Mouse (Mus musculus) midbrain, embryonic 11.5 days (tissue): Measurements from ENCODE around the gene Olfr288. TPM values are rescaled to one million over a fixed set of nuclear protein-coding genes. Genes with fewer than 3 reads are reported as not detected.
A peak's percentile ranks its signal among the peaks of the same experiment; 100 is the strongest.

Experiments
- ATAC-seq: fragments of 200-750 bp; cut with Nextera tagmentation; 2 replicates; pipeline ENCODE4 v1.8.0; 2017; ENCODE audit warnings: moderate TSS enrichment, moderate library complexity; ENCODE audit not compliant: low FRiP score
- DNase-seq: peaks from one replicate; pipeline ENCODE4 v3.0.0; 2015; ENCODE audit warnings: low spot score; ENCODE audit errors: missing footprints
- H3K27ac ChIP-seq: fragments of 300-500 bp; sonication (generic); 2 replicates; pipeline ENCODE4 v1.5.1; 2014; ENCODE audit warnings: low read depth, low read length
- H3K27me3 ChIP-seq: fragments of 300-500 bp; sonication (generic); 2 replicates; pipeline ENCODE4 v1.6.1; 2014; ENCODE audit warnings: mild to moderate bottlenecking, low read length, moderate library complexity, mixed read lengths; ENCODE audit not compliant: control insufficient read depth, insufficient read depth
- H3K36me3 ChIP-seq: fragments of 300-500 bp; sonication (generic); 2 replicates; pipeline ENCODE4 v1.6.1; 2014; ENCODE audit warnings: mild to moderate bottlenecking, low read length, moderate library complexity, mixed read lengths; ENCODE audit not compliant: control insufficient read depth, insufficient read depth
- H3K4me1 ChIP-seq: fragments of 300-500 bp; sonication (generic); 2 replicates; pipeline ENCODE4 v1.6.1; 2014; ENCODE audit warnings: low read length; ENCODE audit not compliant: control insufficient read depth, insufficient read depth
- H3K4me2 ChIP-seq: fragments of 300-500 bp; sonication (generic); 2 replicates; pipeline ENCODE4 v1.6.1; 2014; ENCODE audit warnings: mild to moderate bottlenecking, moderate library complexity
- H3K4me3 ChIP-seq: fragments of 300-500 bp; sonication (generic); 2 replicates; pipeline ENCODE4 v1.5.1; 2014; ENCODE audit warnings: low read depth, low read length
- H3K9ac ChIP-seq: fragments of 300-500 bp; sonication (generic); 2 replicates; pipeline ENCODE4 v1.6.1; 2014; ENCODE audit warnings: low read length
- H3K9me3 ChIP-seq: fragments of 300-500 bp; sonication (generic); 2 replicates; pipeline ENCODE4 v1.6.1; 2016; ENCODE audit warnings: low read length; ENCODE audit not compliant: control insufficient read depth
- WGBS: fragments of 180-500 bp; shearing (Covaris S2); extraction: QIAGEN DNeasy Blood & Tissue Kit; methylation state at CpG from one replicate; pipeline ENCODE4 v1.1.7; 2014; 5-methylcytosine and 5-hydroxymethylcytosine counted together
- polyA plus RNA-seq: library from polyadenylated mRNA; unstranded; fragments of >200 nt; fragmentation: Nextera tagmentation; extraction: Ambion mirVana; gene quantifications from 2 replicates; pipeline ENCODE4 v1.2.1, GENCODE M21; 2014

The Olfr288 gene
- polyA plus RNA-seq, 1 experiment from 2014 or later: not detected

GRCm38 (mm10) chr15:98170365-98170764, 25.0 kb downstream of the Olfr288 start:
- DNase-seq: no peak
- Histone ChIP-seq H3K4me2 (peak overlapping the region; percentile 19; the same call in 1 of the 2 replicates), H3K27ac (no peak overlapping the region), H3K4me3 (no peak overlapping the region), H3K9ac (no peak overlapping the region), H3K9me3 (no peaks in the 10 kb centered on the region), H3K4me1 (peaks cover 5% of the 10 kb centered on the region), H3K27me3 (peaks cover 29% of the 10 kb centered on the region), H3K36me3 (no peaks in the 10 kb centered on the region)
- 49% methylated on average over 7 of the region's 7 CpGs for WGBS
- ATAC-seq: no peak

GRCm38 (mm10) chr15:98168622-98169004, 26.7 kb downstream of the Olfr288 start:
- Histone ChIP-seq H3K4me2 (peak overlapping the region; percentile 63), H3K9me3 (no peaks in the 10 kb centered on the region), H3K27me3 (peaks cover 29% of the 10 kb centered on the region), H3K9ac (peak overlapping the region; percentile 2; the same call in 1 of the 2 replicates), H3K36me3 (no peaks in the 10 kb centered on the region), H3K4me1 (peaks cover 5% of the 10 kb centered on the region), H3K4me3 (peak overlapping the region; percentile 45), H3K27ac (no peak overlapping the region)
- WGBS: 2% methylated on average over 19 of the region's 19 CpGs
- ATAC-seq: no peak
- DNase-seq: peak; percentile 91

- peak; percentile 92 for ATAC-seq
- peaks cover 5% of the 10 kb centered on the region for H3K4me1 ChIP-seq
- no peaks in the 10 kb centered on the region for H3K36me3 ChIP-seq
- peak overlapping the region; percentile 63 for H3K4me2 ChIP-seq
- peak overlapping the region; percentile 85 for H3K27ac ChIP-seq
- DNase-seq: peak; percentile 98
- WGBS: under 1% methylated on average over 69 of the region's 69 CpGs
- peaks cover 29% of the 10 kb centered on the region for H3K27me3 ChIP-seq
- H3K9ac ChIP-seq: peak overlapping the region; percentile 58
- H3K4me3 ChIP-seq: peak overlapping the region; percentile 45
- no peaks in the 10 kb centered on the region for H3K9me3 ChIP-seq
Observed at GRCm38 (mm10) chr15:98167645-98168621, 27.4 kb downstream of the Olfr288 start.

GRCm38 (mm10) chr15:98166963-98167644, 28.2 kb downstream of the Olfr288 start, which contains the start of gene Ccdc184:
TSS of gene Ccdc184 (plus strand) at chr15:98167158.
- H3K9me3 ChIP-seq: no peaks in the 10 kb centered on the region
- peaks cover 29% of the 10 kb centered on the region for H3K27me3 ChIP-seq
- peak within 1 kb of the TSS; percentile 85 for H3K27ac ChIP-seq
- H3K4me2 ChIP-seq: peak within 1 kb of the TSS; percentile 63
- H3K4me1 ChIP-seq: peaks cover 5% of the 10 kb centered on the region
- H3K9ac ChIP-seq: peak within 1 kb of the TSS; percentile 58
- 1% methylated on average over 18 of the region's 18 CpGs for WGBS
- no peaks in the 10 kb centered on the region for H3K36me3 ChIP-seq
- ATAC-seq (peak; percentile 75), DNase-seq (peak; percentile 88)
- peak within 1 kb of the TSS; percentile 45 for H3K4me3 ChIP-seq

- Histone ChIP-seq H3K27me3 (peaks cover 24% of the 10 kb centered on the region), H3K27ac (no peak within 1 kb of the TSS), H3K36me3 (no peaks in the 10 kb centered on the region), H3K9ac (no peak within 1 kb of the TSS), H3K9me3 (no peaks in the 10 kb centered on the region), H3K4me3 (no peak within 1 kb of the TSS), H3K4me2 (no peak within 1 kb of the TSS; the same call in 1 of the 2 replicates), H3K4me1 (peaks cover 5% of the 10 kb centered on the region)
- WGBS: 90% methylated on average over 5 of the region's 5 CpGs
- DNase-seq (peak; percentile 37), ATAC-seq (no peak)
Observed at GRCm38 (mm10) chr15:98165525-98165924, 29.8 kb downstream of the Olfr288 start, which contains the start of gene Asb8. TSS of gene Asb8 (minus strand) at chr15:98165625.

- Histone ChIP-seq H3K36me3 (no peaks in the 10 kb centered on the region), H3K27ac (no peak overlapping the region), H3K4me3 (no peak overlapping the region), H3K9ac (no peak overlapping the region), H3K9me3 (no peaks in the 10 kb centered on the region), H3K4me2 (no peak overlapping the region), H3K4me1 (peaks cover 5% of the 10 kb centered on the region), H3K27me3 (no peaks in the 10 kb centered on the region; the same call in 1 of the 2 replicates)
- DNase-seq (no peak), ATAC-seq (no peak)
- 87% methylated on average over 4 of the region's 4 CpGs for WGBS
Observed at GRCm38 (mm10) chr15:98162561-98162960, 32.8 kb downstream of the Olfr288 start.

GRCm38 (mm10) chr15:98161026-98161805, 34.1 kb downstream of the Olfr288 start:
- no peak overlapping the region for H3K27ac ChIP-seq
- H3K4me3 ChIP-seq: no peak overlapping the region
- H3K27me3 ChIP-seq: no peaks in the 10 kb centered on the region; the same call in 1 of the 2 replicates
- no peak overlapping the region for H3K4me2 ChIP-seq
- peak; percentile 66 for DNase-seq
- H3K9me3 ChIP-seq: no peaks in the 10 kb centered on the region
- 71% methylated on average over 19 of the region's 19 CpGs for WGBS
- no peak for ATAC-seq
- H3K9ac ChIP-seq: no peak overlapping the region
- no peaks in the 10 kb centered on the region for H3K4me1 ChIP-seq
- H3K36me3 ChIP-seq: no peaks in the 10 kb centered on the region

- 68% methylated on average over 1 of the region's 1 CpGs for WGBS
- H3K9ac ChIP-seq: no peak overlapping the region
- H3K27ac ChIP-seq: no peak overlapping the region
- no peaks in the 10 kb centered on the region for H3K9me3 ChIP-seq
- no peaks in the 10 kb centered on the region for H3K4me1 ChIP-seq
- ATAC-seq (no peak), DNase-seq (peak; percentile 2)
- H3K36me3 ChIP-seq: no peaks in the 10 kb centered on the region
- H3K27me3 ChIP-seq: no peaks in the 10 kb centered on the region
- no peak overlapping the region for H3K4me3 ChIP-seq
- H3K4me2 ChIP-seq: no peak overlapping the region
Observed at GRCm38 (mm10) chr15:98157253-98157652, 38.1 kb downstream of the Olfr288 start.
